Mouse (Mus musculus): ENCODE data around the gene Ms4a5. TPM values are rescaled to one million over a fixed set of nuclear protein-coding genes. Genes with fewer than 3 reads are reported as not detected.

Gene Ms4a5
- polyA plus RNA-seq (2012; rRNA removed; ENCODE audit: low replicate concordance): not detected in 2 replicates

DNA sequence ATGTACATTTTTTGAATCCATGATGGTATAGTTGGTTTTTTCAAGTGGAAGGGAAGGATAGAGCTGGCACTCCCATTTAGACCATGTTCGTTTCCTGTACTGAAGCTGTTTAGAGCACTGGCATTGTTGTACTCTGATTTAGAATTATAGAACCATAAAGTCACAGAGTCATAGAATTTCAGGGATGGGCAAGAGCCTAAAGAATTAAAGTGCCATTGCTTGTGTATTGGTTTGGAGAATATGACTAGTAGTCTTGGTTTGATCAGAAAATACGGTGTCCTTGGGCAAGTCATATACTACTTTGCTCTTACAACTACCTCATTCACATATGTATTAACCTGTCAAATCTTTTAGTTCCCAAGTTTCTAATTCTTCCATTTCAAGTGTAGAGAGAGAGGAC lies at the start of gene Ms4a5:
TSS of gene Ms4a5 (minus strand) at position 101 of the 400 bp plus-strand sequence.

DNA sequence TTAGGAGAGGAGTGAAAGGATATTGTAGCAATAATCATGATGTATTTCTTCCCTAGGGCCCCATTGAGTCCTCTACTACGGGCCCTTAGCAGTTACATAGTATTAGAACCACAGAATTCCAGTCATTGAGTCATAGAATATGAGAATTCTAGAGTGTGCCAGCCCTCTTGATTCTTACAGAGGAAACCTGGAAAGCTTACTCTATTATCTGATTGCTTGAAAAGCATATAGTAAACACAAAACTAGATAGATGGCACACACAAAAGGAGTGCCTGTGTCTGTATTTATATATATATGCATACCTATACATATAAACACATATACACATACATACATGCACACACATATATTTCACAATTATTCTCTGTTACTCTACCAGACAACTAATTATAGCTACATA lies 30.7 kb upstream of the Ms4a5 start, which contains the start of gene Ms4a14:
TSS of gene Ms4a14 (minus strand) at position 101 of the 400 bp plus-strand sequence.

DNA sequence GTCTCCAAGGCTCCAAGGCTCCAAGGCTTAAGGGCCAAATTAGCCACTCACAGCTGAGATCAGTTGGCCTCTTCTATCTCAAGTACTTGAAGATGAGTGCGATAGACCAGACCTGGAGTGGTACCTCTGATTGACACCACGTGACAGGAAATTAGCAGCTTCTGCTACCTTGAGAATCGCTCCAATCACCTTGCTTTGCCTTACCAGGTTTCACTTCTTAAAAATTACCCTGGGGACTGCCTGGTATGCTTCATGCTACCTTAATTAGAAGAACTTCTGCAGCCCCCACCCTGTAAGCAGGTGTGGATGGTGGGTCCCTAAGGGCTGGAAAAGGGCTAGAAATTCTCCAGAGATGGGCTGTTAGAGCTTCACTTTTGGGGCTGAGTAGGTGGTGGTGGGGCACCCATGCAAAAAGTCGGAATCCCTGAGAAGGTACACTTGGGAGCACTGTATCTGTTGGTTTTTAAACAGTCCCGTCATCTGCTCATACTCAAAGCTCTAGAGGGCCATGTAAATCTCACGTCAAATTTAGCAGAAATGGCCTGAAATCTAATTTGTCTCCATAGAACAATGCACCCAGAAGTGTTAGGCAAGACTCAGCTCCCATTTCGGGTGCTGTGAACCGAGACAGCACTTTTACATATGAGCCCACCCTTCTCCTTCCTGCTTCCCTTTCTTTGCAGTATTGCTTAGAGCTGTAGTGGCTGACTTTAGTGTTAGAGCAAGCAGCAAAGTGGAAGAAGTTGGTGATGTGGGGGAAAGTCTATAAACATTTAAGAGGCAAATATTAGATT lies 17.4 kb downstream of the Ms4a5 start, which contains the start of gene Ms4a1:
TSS of gene Ms4a1 (minus strand) at position 190 of the 794 bp plus-strand sequence.

DNA sequence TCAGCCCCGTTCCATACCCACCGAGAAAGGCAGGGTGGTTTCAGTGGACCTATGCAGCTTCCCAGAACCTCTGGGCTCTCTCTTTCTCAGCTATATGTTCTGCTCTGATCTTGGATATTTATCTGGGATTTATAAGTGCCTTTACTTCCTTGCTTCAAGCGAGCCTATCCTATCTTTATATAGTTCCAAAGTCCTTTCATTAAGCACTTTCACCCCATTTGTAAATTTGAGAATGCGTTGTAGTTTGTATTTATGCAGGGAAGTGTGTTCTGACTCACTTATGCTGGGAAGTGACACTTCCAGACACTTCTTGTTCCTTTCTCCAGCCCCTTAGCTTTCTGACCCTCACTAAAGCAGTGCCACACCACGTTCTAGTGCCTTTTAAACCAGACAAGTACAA lies 51.3 kb downstream of the Ms4a5 start, which contains the start of gene Ms4a12:
TSS of gene Ms4a12 (minus strand) at position 101 of the 400 bp plus-strand sequence.

Other genes starting within 250 kb of the Ms4a5 start
- 6.6 and 18.8 TPM in 2 replicates for gene Ms4a8a, start 202.8 kb downstream of the Ms4a5 start, polyA plus RNA-seq (2012; rRNA removed; ENCODE audit: low replicate concordance)
- not detected in 2 replicates for gene 1700017D01Rik, start 153.0 kb downstream of the Ms4a5 start, polyA plus RNA-seq (2012; rRNA removed; ENCODE audit: low replicate concordance)
- gene 1700025F22Rik, start 118.6 kb downstream of the Ms4a5 start, polyA plus RNA-seq (2012; rRNA removed; ENCODE audit: low replicate concordance): not detected in 2 replicates
- gene Ms4a13, start 87.1 kb downstream of the Ms4a5 start, polyA plus RNA-seq (2012; rRNA removed; ENCODE audit: low replicate concordance): not detected in 2 replicates
- not detected in 2 replicates for gene Ms4a12, start 51.4 kb downstream of the Ms4a5 start, polyA plus RNA-seq (2012; rRNA removed; ENCODE audit: low replicate concordance)
- gene Ms4a1, start 17.6 kb downstream of the Ms4a5 start, polyA plus RNA-seq (2012; rRNA removed; ENCODE audit: low replicate concordance): 7.6 and 12.1 TPM in 2 replicates
- gene Ms4a14, start 30.6 kb upstream of the Ms4a5 start, polyA plus RNA-seq (2012; rRNA removed; ENCODE audit: low replicate concordance): 0.35 and 1.4 TPM in 2 replicates
- 2.6 and 8.1 TPM in 2 replicates for gene Ms4a7, start 52.3 kb upstream of the Ms4a5 start, polyA plus RNA-seq (2012; rRNA removed; ENCODE audit: low replicate concordance)
- 0.97 and 2.4 TPM in 2 replicates for gene Ms4a4a, start 91.7 kb upstream of the Ms4a5 start, polyA plus RNA-seq (2012; rRNA removed; ENCODE audit: low replicate concordance)
- gene Ms4a4c, start 120.9 kb upstream of the Ms4a5 start, polyA plus RNA-seq (2012; rRNA removed; ENCODE audit: low replicate concordance): 4.0 and 6.8 TPM in 2 replicates
- gene Ms4a4b, start 159.7 kb upstream of the Ms4a5 start, polyA plus RNA-seq (2012; rRNA removed; ENCODE audit: low replicate concordance): 46.1 and 93.0 TPM in 2 replicates
- gene Ms4a6c, start 185.5 kb upstream of the Ms4a5 start, polyA plus RNA-seq (2012; rRNA removed; ENCODE audit: low replicate concordance): 6.0 and 14.4 TPM in 2 replicates
- 13.1 and 23.7 TPM in 2 replicates for gene Gm8369, start 202.1 kb upstream of the Ms4a5 start, polyA plus RNA-seq (2012; rRNA removed; ENCODE audit: low replicate concordance)
- 22.9 and 41.2 TPM in 2 replicates for gene Ms4a6b, start 232.6 kb upstream of the Ms4a5 start, polyA plus RNA-seq (2012; rRNA removed; ENCODE audit: low replicate concordance)